Mouse (Mus musculus) hindbrain, embryonic 16.5 days (tissue): Measurements from ENCODE around the gene Rab15. TPM values are rescaled to one million over a fixed set of nuclear protein-coding genes. Genes with fewer than 3 reads are reported as not detected.

Experiments
- ATAC-seq: fragments of 200-750 bp; cut with Nextera tagmentation; 2 replicates; pipeline ENCODE4 v1.8.0; 2017; ENCODE audit warnings: moderate TSS enrichment, moderate library complexity
- H3K27ac ChIP-seq: fragments of 300-500 bp; sonication (generic); 2 replicates; pipeline ENCODE4 v1.5.1; 2014; ENCODE audit warnings: low read depth, mild to moderate bottlenecking, control low read depth, low read length, moderate library complexity
- H3K27me3 ChIP-seq: fragments of 300-500 bp; sonication (generic); replicated peaks from 2 replicates; pipeline ENCODE4 v1.6.1; 2014; ENCODE audit warnings: low read length; ENCODE audit not compliant: control insufficient read depth, insufficient read depth
- H3K36me3 ChIP-seq: fragments of 300-500 bp; sonication (generic); 2 replicates; pipeline ENCODE4 v1.6.1; 2014; ENCODE audit warnings: mild to moderate bottlenecking, low read length, moderate library complexity, mixed read lengths; ENCODE audit not compliant: control insufficient read depth, insufficient read depth
- H3K4me1 ChIP-seq: fragments of 300-500 bp; sonication (generic); 2 replicates; pipeline ENCODE4 v1.6.1; 2014; ENCODE audit warnings: low read depth, low read length; ENCODE audit not compliant: control insufficient read depth, insufficient read depth
- H3K4me2 ChIP-seq: fragments of 300-500 bp; sonication (generic); 2 replicates; pipeline ENCODE4 v1.6.1; 2014; ENCODE audit warnings: mild to moderate bottlenecking, low read length, control low read depth, moderate library complexity
- H3K4me3 ChIP-seq: fragments of 300-500 bp; sonication (generic); 2 replicates; pipeline ENCODE4 v1.5.1; 2014; ENCODE audit warnings: mild to moderate bottlenecking, low read length, control low read depth, moderate library complexity
- H3K9ac ChIP-seq: fragments of 300-500 bp; sonication (generic); 2 replicates; pipeline ENCODE4 v1.6.1; 2014; ENCODE audit warnings: low read depth, mild to moderate bottlenecking, control low read depth, low read length, moderate library complexity
- H3K9me3 ChIP-seq: fragments of 300-500 bp; sonication (generic); 2 replicates; pipeline ENCODE4 v1.6.1; 2014; ENCODE audit warnings: mild to moderate bottlenecking, low read length, moderate library complexity; ENCODE audit not compliant: control insufficient read depth
- WGBS: fragments of 180-500 bp; shearing (Covaris S2); extraction: QIAGEN DNeasy Blood & Tissue Kit; methylation state at CpG from one replicate; pipeline ENCODE4 v1.1.7; 2014; 5-methylcytosine and 5-hydroxymethylcytosine counted together
- polyA plus RNA-seq: library from polyadenylated mRNA; unstranded; fragments of >200 nt; fragmentation: Nextera tagmentation; extraction: Ambion mirVana; gene quantifications from 2 replicates; pipeline ENCODE4 v1.2.1, GENCODE M21; 2015

Gene Rab15
- polyA plus RNA-seq, 1 experiment from 2014 or later: 59.9 TPM

DNA sequence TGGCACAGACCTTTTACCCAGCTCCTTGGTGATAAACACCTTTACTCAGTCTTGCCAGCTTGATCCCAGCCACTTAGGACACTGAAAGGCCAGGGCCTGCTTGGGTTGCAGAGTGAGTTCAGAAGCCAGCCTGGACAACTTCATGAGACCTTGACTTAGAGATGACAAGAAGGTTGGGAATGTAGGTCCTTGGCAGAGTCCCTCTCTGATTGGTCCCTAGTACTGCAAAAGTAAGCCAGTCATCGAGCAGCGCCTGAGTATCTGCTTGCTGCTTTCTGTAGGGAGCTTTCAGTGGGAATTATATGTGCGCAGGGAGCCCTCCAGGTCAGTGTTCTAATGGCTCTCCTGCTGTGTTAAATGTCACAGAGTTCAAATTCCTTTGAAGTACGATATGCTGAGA lies 47.6 kb downstream of the Rab15 start:
- Histone ChIP-seq H3K9ac (no peak overlapping the region), H3K27me3 (no peaks in the 10 kb centered on the region), H3K4me2 (no peak overlapping the region), H3K9me3 (no peaks in the 10 kb centered on the region), H3K27ac (no peak overlapping the region), H3K4me1 (no peaks in the 10 kb centered on the region), H3K4me3 (no peak overlapping the region), H3K36me3 (no peaks in the 10 kb centered on the region)
- ATAC-seq: no peak
- WGBS: 67% methylated on average over 4 of the region's 4 CpGs

DNA sequence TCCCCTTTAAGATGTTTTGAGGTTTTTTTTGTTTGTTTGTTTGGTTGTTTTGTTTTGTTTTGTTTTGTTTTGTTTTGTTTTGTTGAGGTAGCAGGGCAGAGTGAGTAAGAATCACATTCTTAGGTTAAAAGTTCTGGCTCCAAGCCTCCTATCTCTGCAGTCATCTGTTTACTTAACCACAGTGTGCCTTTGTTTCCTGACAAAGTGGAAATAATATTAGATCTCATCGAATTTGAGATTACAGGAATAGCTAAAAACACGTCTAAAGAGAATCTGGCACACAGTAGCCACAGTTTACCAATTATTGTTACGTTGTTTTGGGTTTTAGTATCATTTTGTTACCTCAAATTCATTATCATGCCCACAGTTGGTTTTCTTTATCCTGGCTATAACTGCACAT lies 48.1 kb downstream of the Rab15 start:
- WGBS: 88% methylated on average over 3 of the region's 3 CpGs
- Histone ChIP-seq H3K36me3 (no peaks in the 10 kb centered on the region), H3K27me3 (no peaks in the 10 kb centered on the region), H3K4me3 (no peak overlapping the region), H3K4me2 (no peak overlapping the region), H3K9me3 (no peaks in the 10 kb centered on the region), H3K27ac (no peak overlapping the region), H3K9ac (no peak overlapping the region), H3K4me1 (no peaks in the 10 kb centered on the region)
- no peak for ATAC-seq

DNA sequence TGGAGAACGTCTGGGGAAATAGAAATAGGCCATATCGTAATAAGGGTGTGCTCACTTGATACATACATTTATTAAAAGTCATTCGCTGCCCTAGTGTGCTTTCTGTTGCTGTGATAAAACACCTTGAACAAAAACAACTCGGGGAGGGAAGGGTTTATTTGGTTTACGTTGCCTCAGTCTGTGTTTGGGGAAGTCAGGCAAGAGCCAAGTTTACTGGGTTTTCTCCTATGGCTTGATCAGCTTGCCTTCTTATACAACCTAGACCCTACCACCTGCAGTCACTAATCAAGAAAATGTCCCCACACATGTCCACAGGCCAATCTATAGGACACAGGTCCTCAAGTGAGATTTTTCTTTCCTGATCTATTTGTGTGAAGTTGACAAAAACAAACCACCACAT lies 51.2 kb downstream of the Rab15 start:
- Histone ChIP-seq H3K4me1 (no peaks in the 10 kb centered on the region; the same call in 1 of the 2 replicates), H3K27me3 (no peaks in the 10 kb centered on the region), H3K4me3 (no peak overlapping the region), H3K36me3 (no peaks in the 10 kb centered on the region), H3K4me2 (no peak overlapping the region), H3K27ac (no peak overlapping the region), H3K9ac (no peak overlapping the region), H3K9me3 (no peaks in the 10 kb centered on the region)
- ATAC-seq: no peak
- 89% methylated on average over 5 of the region's 5 CpGs for WGBS

DNA sequence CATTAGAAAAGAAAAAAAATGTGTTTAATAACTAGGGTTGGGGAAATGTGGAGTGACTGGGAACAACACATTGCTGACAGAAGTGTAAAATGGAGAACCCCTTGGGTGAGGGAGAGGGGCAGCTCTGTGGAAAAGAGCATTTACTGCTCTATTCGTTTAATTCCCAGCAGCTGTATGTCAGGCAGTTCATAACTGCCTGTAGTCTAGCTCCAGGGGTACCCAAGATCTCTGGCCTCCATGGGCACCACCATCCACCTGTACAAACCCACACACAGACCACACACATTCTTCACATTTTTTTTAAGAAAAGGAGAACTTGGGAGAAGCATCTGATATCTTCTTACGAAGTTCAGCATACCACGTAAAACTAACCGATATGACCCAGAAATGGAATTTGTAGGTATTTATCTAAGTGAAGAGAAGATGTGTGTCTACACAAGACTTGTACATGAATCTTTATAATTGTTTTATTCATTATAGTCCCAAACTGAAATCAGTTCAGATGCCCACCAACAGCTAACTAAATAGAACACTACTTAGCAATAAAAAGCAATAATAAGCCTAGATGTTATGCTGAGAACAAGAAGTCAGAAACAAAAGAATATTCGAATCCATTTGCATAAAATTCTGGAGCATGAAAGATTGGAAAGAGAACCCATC lies 51.7 kb downstream of the Rab15 start:
- WGBS: 93% methylated on average over 5 of the region's 5 CpGs

DNA sequence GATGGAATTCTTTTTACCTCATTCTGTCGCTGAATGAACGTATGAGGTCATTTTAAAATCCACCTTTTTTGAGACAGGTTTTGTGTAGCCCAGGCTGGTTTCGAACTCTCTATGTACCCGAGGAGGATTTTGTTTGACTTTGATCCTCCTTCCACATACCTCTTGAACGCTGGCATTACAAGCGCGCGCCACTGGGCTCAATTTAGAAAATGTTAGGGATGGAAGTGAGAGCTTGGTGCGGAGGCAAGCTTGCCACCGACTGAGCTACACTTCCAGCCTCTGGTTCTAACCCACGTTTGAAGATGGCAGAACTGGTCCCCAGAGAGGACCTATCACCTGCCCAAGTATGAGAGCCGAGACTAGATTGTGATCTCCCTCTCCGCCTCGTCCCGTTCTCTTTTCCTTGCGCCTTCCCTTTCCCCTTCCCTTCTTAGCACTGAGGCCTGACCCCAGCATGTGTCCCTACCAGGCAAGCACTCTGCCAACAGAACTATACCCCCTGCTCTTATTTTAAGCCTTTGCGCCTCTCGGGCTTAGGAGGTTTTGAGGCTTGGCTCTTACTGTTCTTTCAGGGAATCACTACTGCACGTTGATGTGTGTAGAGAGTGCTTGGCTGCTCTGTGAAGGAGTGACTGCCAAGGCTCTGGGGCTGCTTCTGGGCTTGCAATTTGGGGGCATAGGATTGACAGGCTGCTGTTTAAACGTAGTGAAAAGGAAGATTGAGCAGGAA lies 56.6 kb downstream of the Rab15 start:
- peak overlapping the region; percentile 55 for H3K4me3 ChIP-seq
- no peaks in the 10 kb centered on the region for H3K36me3 ChIP-seq
- peak; percentile 28 for ATAC-seq
- no peaks in the 10 kb centered on the region for H3K27me3 ChIP-seq
- peak overlapping the region; percentile 64 for H3K4me2 ChIP-seq
- no peaks in the 10 kb centered on the region for H3K9me3 ChIP-seq
- peak overlapping the region; percentile 73 for H3K9ac ChIP-seq
- peak overlapping the region; percentile 87 for H3K27ac ChIP-seq
- H3K4me1 ChIP-seq: peaks cover 10% of the 10 kb centered on the region
- WGBS: 31% methylated on average over 20 of the region's 20 CpGs

More for the DNA sequence above, 51.7 kb downstream of the Rab15 start:
- Histone ChIP-seq H3K4me3 (no peak overlapping the region), H3K27ac (no peak overlapping the region), H3K4me1 (peaks cover 5% of the 10 kb centered on the region), H3K36me3 (no peaks in the 10 kb centered on the region), H3K9me3 (no peaks in the 10 kb centered on the region), H3K27me3 (no peaks in the 10 kb centered on the region), H3K9ac (no peak overlapping the region), H3K4me2 (no peak overlapping the region)
- ATAC-seq: no peak

DNA sequence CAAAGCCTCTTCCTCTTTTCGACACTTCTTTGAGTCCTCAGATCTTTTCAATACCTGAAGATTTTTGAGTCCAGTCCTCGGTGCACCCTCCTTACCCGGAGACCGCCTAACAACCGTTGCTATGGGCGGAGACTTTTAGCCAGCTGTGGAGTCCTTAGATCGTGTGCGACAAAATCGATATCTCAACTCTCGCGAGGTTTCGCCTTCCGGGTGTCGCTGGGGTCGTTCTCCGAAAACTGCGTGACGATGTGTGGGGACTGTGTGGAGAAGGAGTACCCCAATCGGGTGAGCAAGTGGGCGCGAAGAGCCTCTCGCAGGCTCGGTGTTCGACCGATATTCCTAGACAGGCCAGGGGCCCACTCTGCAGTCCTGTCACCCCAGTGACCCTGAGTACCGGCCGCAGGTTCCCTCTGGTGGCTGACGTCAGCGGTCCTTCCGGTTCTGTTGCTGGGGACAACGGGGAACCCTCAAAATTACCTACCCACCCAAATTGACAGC lies 57.3 kb downstream of the Rab15 start, which contains the start of the genes Churc1 and Fntb:
Churc1 (plus strand) TSS at position 185 of the 498 bp plus-strand sequence.
Fntb (plus strand) TSS at position 236 of the 498 bp plus-strand sequence.
- Histone ChIP-seq H3K4me3 (peak within 1 kb of the TSS; percentile 55), H3K36me3 (no peaks in the 10 kb centered on the region), H3K4me2 (peak within 1 kb of the TSS; percentile 64), H3K27ac (peak within 1 kb of the TSS; percentile 87), H3K27me3 (no peaks in the 10 kb centered on the region), H3K9ac (peak within 1 kb of the TSS; percentile 73), H3K9me3 (no peaks in the 10 kb centered on the region), H3K4me1 (peaks cover 10% of the 10 kb centered on the region)
- peak; percentile 97 for ATAC-seq
- WGBS: under 1% methylated on average over 31 of the region's 31 CpGs

DNA sequence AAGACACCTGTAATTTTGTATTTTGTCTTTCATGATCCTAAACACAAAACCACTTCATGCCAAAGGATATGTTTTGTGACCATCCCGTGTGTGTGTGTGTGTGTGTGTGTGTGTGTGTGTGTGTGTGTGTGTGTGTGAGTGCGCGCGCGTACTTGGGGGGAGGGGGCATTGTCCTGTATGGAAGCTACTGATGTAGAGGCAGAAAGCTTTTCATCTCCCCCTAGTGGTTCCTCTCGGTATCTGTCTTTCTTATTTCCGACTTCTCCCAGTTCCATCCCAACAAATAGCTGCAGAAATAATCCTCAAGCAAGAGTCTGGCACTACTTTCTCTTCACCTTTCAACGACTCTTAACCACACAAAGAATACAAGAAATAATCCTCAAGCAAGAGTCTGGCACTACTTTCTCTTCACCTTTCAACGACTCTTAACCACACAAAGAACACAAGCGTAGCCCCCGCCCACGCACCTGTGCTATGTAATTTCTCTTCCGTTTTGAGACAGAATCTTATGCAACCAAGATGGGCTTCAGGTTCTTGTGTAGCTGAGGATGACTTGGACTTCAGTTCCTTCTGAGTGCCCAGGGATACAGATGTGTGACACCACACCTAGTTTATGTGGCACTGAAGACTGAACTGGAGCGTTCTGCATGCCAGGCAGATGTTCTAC lies 69.9 kb downstream of the Rab15 start:
- no peak overlapping the region for H3K9ac ChIP-seq
- H3K36me3 ChIP-seq: no peaks in the 10 kb centered on the region
- no peak overlapping the region for H3K27ac ChIP-seq
- H3K4me3 ChIP-seq: no peak overlapping the region
- no peak for ATAC-seq
- no peaks in the 10 kb centered on the region for H3K27me3 ChIP-seq
- no peaks in the 10 kb centered on the region for H3K4me1 ChIP-seq
- no peak overlapping the region for H3K4me2 ChIP-seq
- WGBS: 45% methylated on average over 14 of the region's 14 CpGs
- H3K9me3 ChIP-seq: no peaks in the 10 kb centered on the region; the same call in 1 of the 2 replicates

DNA sequence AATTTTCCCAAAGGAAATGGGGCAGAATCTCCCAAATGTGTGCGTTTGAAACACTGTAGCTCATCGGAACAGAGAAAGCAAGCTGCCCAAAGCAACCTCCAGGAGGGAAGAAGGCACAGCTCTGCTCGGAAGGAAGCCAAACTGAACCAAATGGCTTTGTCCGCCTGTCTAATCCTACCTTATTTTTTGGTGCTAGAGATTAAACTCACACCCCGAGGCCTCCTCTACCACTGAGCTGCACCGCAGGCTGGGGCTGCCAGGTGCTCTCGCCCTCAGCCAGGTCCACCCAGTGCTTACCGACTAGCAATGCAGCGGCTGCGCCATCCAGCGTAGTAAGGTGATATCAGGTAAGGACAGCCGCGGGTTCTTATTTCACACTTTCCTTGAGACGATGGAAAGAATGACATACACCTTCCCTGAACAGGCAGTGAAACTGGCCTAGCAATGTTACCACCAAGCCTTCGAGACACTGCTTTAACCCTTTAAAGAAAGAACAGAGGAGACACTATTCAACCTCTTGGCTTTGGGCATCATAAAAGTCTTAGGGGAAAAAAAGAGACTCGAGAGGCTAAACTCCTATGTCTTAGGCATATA lies 71.7 kb downstream of the Rab15 start:
- no peak for ATAC-seq

More for the DNA sequence above, 71.7 kb downstream of the Rab15 start:
- Histone ChIP-seq H3K27me3 (no peaks in the 10 kb centered on the region), H3K9ac (no peak overlapping the region), H3K27ac (no peak overlapping the region), H3K4me2 (no peak overlapping the region), H3K4me3 (no peak overlapping the region), H3K9me3 (no peaks in the 10 kb centered on the region; the same call in 1 of the 2 replicates), H3K4me1 (no peaks in the 10 kb centered on the region), H3K36me3 (no peaks in the 10 kb centered on the region)
- 78% methylated on average over 16 of the region's 16 CpGs for WGBS
